Mouse (Mus musculus): Measurements from ENCODE around the gene Nxn. TPM values are rescaled to one million over a fixed set of nuclear protein-coding genes. Genes with fewer than 3 reads are reported as not detected.

Gene Nxn
- polyA plus RNA-seq, 1 experiment: 135 TPM

- Histone ChIP-seq H3K4me1 (ENCODE audit: control insufficient read depth, insufficient read depth, low read length) (peaks cover 39% of the 10 kb centered on the region), H3K27ac (ENCODE audit: insufficient read depth, low read length) (peak overlapping the region; percentile 92), H3K4me3 (ENCODE audit: insufficient read depth, low read length) (no peak overlapping the region)
- TF ChIP-seq POLR2A (IDR thresholded peaks at IDR 0.05; ENCODE audit: low read depth, low read length): no peak
- no peak for TF ChIP-seq CTCF (IDR thresholded peaks at IDR 0.05; ENCODE audit: borderline replicate concordance, insufficient read depth, low read length)
Observed at GRCm38 (mm10) chr11:76326051-76326450, 72.9 kb downstream of the Nxn start.

- TF ChIP-seq POLR2A (IDR thresholded peaks at IDR 0.05; ENCODE audit: low read depth, low read length): no peak
- no peak for TF ChIP-seq CTCF (IDR thresholded peaks at IDR 0.05; ENCODE audit: borderline replicate concordance, insufficient read depth, low read length)
- no peak overlapping the region for H3K4me3 ChIP-seq (ENCODE audit: insufficient read depth, low read length)
- peaks cover 39% of the 10 kb centered on the region for H3K4me1 ChIP-seq (ENCODE audit: control insufficient read depth, insufficient read depth, low read length)
- H3K27ac ChIP-seq (ENCODE audit: insufficient read depth, low read length): peak overlapping the region; percentile 92
Observed at GRCm38 (mm10) chr11:76324801-76325200, 74.1 kb downstream of the Nxn start.

GRCm38 (mm10) chr11:76324207-76324606, 74.7 kb downstream of the Nxn start:
- H3K27ac ChIP-seq (ENCODE audit: insufficient read depth, low read length): peak overlapping the region; percentile 94
- no peak for TF ChIP-seq CTCF (IDR thresholded peaks at IDR 0.05; ENCODE audit: borderline replicate concordance, insufficient read depth, low read length)
- no peak for TF ChIP-seq POLR2A (IDR thresholded peaks at IDR 0.05; ENCODE audit: low read depth, low read length)
- H3K4me3 ChIP-seq (ENCODE audit: insufficient read depth, low read length): no peak overlapping the region
- H3K4me1 ChIP-seq (ENCODE audit: control insufficient read depth, insufficient read depth, low read length): peaks cover 39% of the 10 kb centered on the region

GRCm38 (mm10) chr11:76322939-76323338, 76.0 kb downstream of the Nxn start:
- peak overlapping the region; percentile 86 for H3K27ac ChIP-seq (ENCODE audit: insufficient read depth, low read length)
- TF ChIP-seq CTCF (IDR thresholded peaks at IDR 0.05; ENCODE audit: borderline replicate concordance, insufficient read depth, low read length): no peak
- H3K4me3 ChIP-seq (ENCODE audit: insufficient read depth, low read length): no peak overlapping the region
- peaks cover 35% of the 10 kb centered on the region for H3K4me1 ChIP-seq (ENCODE audit: control insufficient read depth, insufficient read depth, low read length)

- Histone ChIP-seq H3K27ac (ENCODE audit: insufficient read depth, low read length) (peak overlapping the region; percentile 86), H3K4me1 (ENCODE audit: control insufficient read depth, insufficient read depth, low read length) (peaks cover 31% of the 10 kb centered on the region), H3K4me3 (ENCODE audit: insufficient read depth, low read length) (no peak overlapping the region)
- TF ChIP-seq CTCF (IDR thresholded peaks at IDR 0.05; ENCODE audit: borderline replicate concordance, insufficient read depth, low read length): no peak
- no peak for TF ChIP-seq POLR2A (IDR thresholded peaks at IDR 0.05; ENCODE audit: low read depth, low read length)
Observed at GRCm38 (mm10) chr11:76322081-76322480, 76.9 kb downstream of the Nxn start.

GRCm38 (mm10) chr11:76320475-76320874, 78.5 kb downstream of the Nxn start:
- Histone ChIP-seq H3K27ac (ENCODE audit: insufficient read depth, low read length) (no peak overlapping the region), H3K4me3 (ENCODE audit: insufficient read depth, low read length) (no peak overlapping the region), H3K4me1 (ENCODE audit: control insufficient read depth, insufficient read depth, low read length) (peaks cover 20% of the 10 kb centered on the region)
- TF ChIP-seq CTCF (IDR thresholded peaks at IDR 0.05; ENCODE audit: borderline replicate concordance, insufficient read depth, low read length): no peak
- TF ChIP-seq POLR2A (IDR thresholded peaks at IDR 0.05; ENCODE audit: low read depth, low read length): no peak

GRCm38 (mm10) chr11:76319714-76320435, 79.1 kb downstream of the Nxn start:
- no peak overlapping the region for H3K27ac ChIP-seq (ENCODE audit: insufficient read depth, low read length)
- H3K4me1 ChIP-seq (ENCODE audit: control insufficient read depth, insufficient read depth, low read length): peaks cover 18% of the 10 kb centered on the region
- TF ChIP-seq POLR2A (IDR thresholded peaks at IDR 0.05; ENCODE audit: low read depth, low read length) (no peak), CTCF (IDR thresholded peaks at IDR 0.05; ENCODE audit: borderline replicate concordance, insufficient read depth, low read length) (no peak)
- no peak overlapping the region for H3K4me3 ChIP-seq (ENCODE audit: insufficient read depth, low read length)

GRCm38 (mm10) chr11:76317904-76318303, 81.0 kb downstream of the Nxn start:
- H3K27ac ChIP-seq (ENCODE audit: insufficient read depth, low read length): 0 out of 2 replicates have a peak overlapping the region, but pooled peaks have one; percentile 2

GRCm38 (mm10) chr11:76315785-76316444, 83.0 kb downstream of the Nxn start:
- Histone ChIP-seq H3K27ac (ENCODE audit: insufficient read depth, low read length) (peak overlapping the region; percentile 8; the same call in 1 of the 2 replicates), H3K4me1 (ENCODE audit: control insufficient read depth, insufficient read depth, low read length) (peaks cover 34% of the 10 kb centered on the region), H3K4me3 (ENCODE audit: insufficient read depth, low read length) (no peak overlapping the region)
- TF ChIP-seq POLR2A (IDR thresholded peaks at IDR 0.05; ENCODE audit: low read depth, low read length) (no peak), CTCF (IDR thresholded peaks at IDR 0.05; ENCODE audit: borderline replicate concordance, insufficient read depth, low read length) (no peak)

More at GRCm38 (mm10) chr11:76317904-76318303, 81.0 kb downstream of the Nxn start:
- TF ChIP-seq CTCF (IDR thresholded peaks at IDR 0.05; ENCODE audit: borderline replicate concordance, insufficient read depth, low read length) (no peak), POLR2A (IDR thresholded peaks at IDR 0.05; ENCODE audit: low read depth, low read length) (no peak)
- Histone ChIP-seq H3K4me1 (ENCODE audit: control insufficient read depth, insufficient read depth, low read length) (peaks cover 24% of the 10 kb centered on the region), H3K4me3 (ENCODE audit: insufficient read depth, low read length) (no peak overlapping the region)

- TF ChIP-seq POLR2A (IDR thresholded peaks at IDR 0.05; ENCODE audit: low read depth, low read length) (no peak), CTCF (IDR thresholded peaks at IDR 0.05; ENCODE audit: borderline replicate concordance, insufficient read depth, low read length) (no peak)
- peaks cover 41% of the 10 kb centered on the region for H3K4me1 ChIP-seq (ENCODE audit: control insufficient read depth, insufficient read depth, low read length)
Observed at GRCm38 (mm10) chr11:76314741-76315140, 84.2 kb downstream of the Nxn start.

More at GRCm38 (mm10) chr11:76314741-76315140, 84.2 kb downstream of the Nxn start:
- Histone ChIP-seq H3K27ac (ENCODE audit: insufficient read depth, low read length) (peak overlapping the region; percentile 98), H3K4me3 (ENCODE audit: insufficient read depth, low read length) (no peak overlapping the region)

All from embryonic fibroblast, embryonic 13.5 days (primary cell).